Mouse (Mus musculus) heart, embryonic 12.5 days (tissue): ENCODE measurements around the gene Ankrd31. TPM values are rescaled to one million over a fixed set of nuclear protein-coding genes. Genes with fewer than 3 reads are reported as not detected.

Source experiments
- ATAC-seq: fragments of 200-750 bp; cut with Nextera tagmentation; 2 replicates; pipeline ENCODE4 v1.8.0; 2017; ENCODE audit warnings: moderate TSS enrichment, moderate library complexity; ENCODE audit not compliant: insufficient number of reproducible peaks, low FRiP score
- H3K27ac ChIP-seq: fragments of 300-500 bp; sonication (generic); 2 replicates; pipeline ENCODE4 v1.5.1; 2016; ENCODE audit warnings: mild to moderate bottlenecking, moderate library complexity; ENCODE audit not compliant: poor library complexity, severe bottlenecking
- H3K27me3 ChIP-seq: fragments of 300-500 bp; sonication (generic); replicated peaks from 2 replicates; pipeline ENCODE4 v1.6.1; 2016; ENCODE audit warnings: mild to moderate bottlenecking, moderate library complexity
- H3K36me3 ChIP-seq: fragments of 300-500 bp; sonication (generic); 2 replicates; pipeline ENCODE4 v1.6.1; 2016; ENCODE audit warnings: mild to moderate bottlenecking, moderate library complexity
- H3K4me1 ChIP-seq: fragments of 300-500 bp; sonication (generic); replicated peaks from 2 replicates; pipeline ENCODE4 v1.6.1; 2016; ENCODE audit warnings: mild to moderate bottlenecking
- H3K4me2 ChIP-seq: fragments of 300-500 bp; sonication (generic); 2 replicates; pipeline ENCODE4 v1.6.1; 2016; ENCODE audit warnings: mild to moderate bottlenecking, moderate library complexity
- H3K4me3 ChIP-seq: fragments of 300-500 bp; sonication (generic); 2 replicates; pipeline ENCODE4 v1.5.1; 2016; ENCODE audit warnings: mild to moderate bottlenecking
- H3K9ac ChIP-seq: fragments of 300-500 bp; sonication (generic); 2 replicates; pipeline ENCODE4 v1.6.1; 2016; ENCODE audit warnings: mild to moderate bottlenecking, moderate library complexity
- H3K9me3 ChIP-seq: fragments of 300-500 bp; sonication (generic); replicated peaks from 2 replicates; pipeline ENCODE4 v1.6.1; 2016; ENCODE audit warnings: mild to moderate bottlenecking, moderate library complexity
- WGBS: fragments of 180-500 bp; shearing (Covaris S2); methylation state at CpG from one replicate; pipeline ENCODE4 v1.1.7; 2016; 5-methylcytosine and 5-hydroxymethylcytosine counted together
- polyA plus RNA-seq: library from polyadenylated mRNA; unstranded; fragments of >200 nt; fragmentation: Nextera tagmentation; extraction: Ambion mirVana; gene quantifications from 2 replicates; pipeline ENCODE4 v1.2.1, GENCODE M21; 2016

Gene Ankrd31
- polyA plus RNA-seq, 1 experiment from 2014 or later: not detected

- Histone ChIP-seq H3K27me3 (no peaks in the 10 kb centered on the region), H3K4me2 (no peak overlapping the region), H3K27ac (no peak overlapping the region), H3K4me3 (no peak overlapping the region), H3K36me3 (no peaks in the 10 kb centered on the region), H3K9ac (no peak overlapping the region), H3K4me1 (peaks cover 10% of the 10 kb centered on the region; the same call in 1 of the 2 replicates), H3K9me3 (no peaks in the 10 kb centered on the region)
- WGBS: 46% methylated on average over 3 of the region's 3 CpGs
- ATAC-seq: no peak
These were observed 195.5 kb downstream of the Ankrd31 start for GRCm38 (mm10) chr13:96943571-96943970.

- peaks cover 10% of the 10 kb centered on the region; the same call in 1 of the 2 replicates for H3K4me1 ChIP-seq
- ATAC-seq: no peak
- H3K9ac ChIP-seq: no peak overlapping the region
- no peaks in the 10 kb centered on the region for H3K27me3 ChIP-seq
- no peak overlapping the region for H3K4me2 ChIP-seq
- H3K27ac ChIP-seq: no peak overlapping the region
- H3K4me3 ChIP-seq: no peak overlapping the region
- H3K36me3 ChIP-seq: no peaks in the 10 kb centered on the region
- H3K9me3 ChIP-seq: 0 out of 2 replicates have a peak, but pooled peaks cover 5% of the 10 kb centered on the region
- WGBS: 84% methylated on average over 4 of the region's 4 CpGs
These were observed 197.7 kb downstream of the Ankrd31 start for GRCm38 (mm10) chr13:96945748-96946147.

- Histone ChIP-seq H3K4me3 (no peak overlapping the region), H3K4me2 (no peak overlapping the region), H3K9me3 (0 out of 2 replicates have a peak, but pooled peaks cover 5% of the 10 kb centered on the region), H3K9ac (no peak overlapping the region), H3K27ac (no peak overlapping the region), H3K27me3 (no peaks in the 10 kb centered on the region), H3K36me3 (no peaks in the 10 kb centered on the region), H3K4me1 (peaks cover 10% of the 10 kb centered on the region; the same call in 1 of the 2 replicates)
- ATAC-seq: no peak
- WGBS: 80% methylated on average over 7 of the region's 7 CpGs
These were observed 199.7 kb downstream of the Ankrd31 start for GRCm38 (mm10) chr13:96947722-96948121.

GRCm38 (mm10) chr13:96951880-96952279 lies 203.8 kb downstream of the Ankrd31 start:
- Histone ChIP-seq H3K4me2 (no peak overlapping the region), H3K27ac (no peak overlapping the region), H3K4me3 (no peak overlapping the region), H3K4me1 (no peaks in the 10 kb centered on the region), H3K27me3 (no peaks in the 10 kb centered on the region), H3K36me3 (no peaks in the 10 kb centered on the region), H3K9ac (no peak overlapping the region), H3K9me3 (0 out of 2 replicates have a peak, but pooled peaks cover 5% of the 10 kb centered on the region)
- WGBS: 58% methylated on average over 2 of the region's 2 CpGs
- ATAC-seq: no peak

- Histone ChIP-seq H3K9me3 (no peaks in the 10 kb centered on the region), H3K4me2 (no peak overlapping the region), H3K4me1 (no peaks in the 10 kb centered on the region), H3K4me3 (no peak overlapping the region), H3K36me3 (no peaks in the 10 kb centered on the region), H3K9ac (no peak overlapping the region), H3K27ac (no peak overlapping the region), H3K27me3 (no peaks in the 10 kb centered on the region)
- no peak for ATAC-seq
- WGBS: 82% methylated on average over 6 of the region's 6 CpGs
These were observed 208.4 kb downstream of the Ankrd31 start for GRCm38 (mm10) chr13:96956466-96956865.

Other genes with a start within 250 kb of the Ankrd31 start
- gene Polk, start 205.7 kb upstream of the Ankrd31 start, polyA plus RNA-seq: 8.6 TPM in 2 replicates
- gene Col4a3bp, start 205.7 kb upstream of the Ankrd31 start, polyA plus RNA-seq: 9.0 and 9.7 TPM in 2 replicates
- 53.3 and 57.5 TPM in 2 replicates for gene Hmgcr, start 77.3 kb upstream of the Ankrd31 start, polyA plus RNA-seq
- 0.80 and 0.95 TPM in 2 replicates for gene Gcnt4, start 176.4 kb downstream of the Ankrd31 start, polyA plus RNA-seq